Mouse (Mus musculus) layer of hippocampus, adult 2 months (tissue): Measurements from ENCODE around the gene Ceacam15. TPM values are rescaled to one million over a fixed set of nuclear protein-coding genes. Genes with fewer than 3 reads are reported as not detected.
"Not testable (repeated sequence)": the region's sequence is repeated elsewhere in the genome, so short reads cannot be mapped to it uniquely, and the experiment has no call there.

Experiments used
- DNase-seq, 2 experiments: peaks; one replicate each; pipeline ENCODE4 v3.0.0; 2022; ENCODE audit warnings: low spot score in 2 of 2
- H3K27ac ChIP-seq: fragments of 200-600 bp; 2 replicates; pipeline ENCODE4 v1.8.1; 2022
- H3K4me3 ChIP-seq: fragments of 200-600 bp; 2 replicates; pipeline ENCODE4 v1.8.1; 2022; ENCODE audit warnings: mild to moderate bottlenecking
- CTCF ChIP-seq: fragments of 200-600 bp; conservative IDR thresholded peaks from 2 replicates; pipeline ENCODE4 v1.8.1; 2022; ENCODE audit warnings: antibody characterized with exemption, mild to moderate bottlenecking, moderate library complexity
- total RNA-seq, 2 experiments: library from RNA; stranded (reverse); gene quantifications; 2 replicates each; pipeline ENCODE4 v1.2.3; 2021

The Ceacam15 gene
- total RNA-seq, 2 experiments from 2014 or later = not detected

DNA sequence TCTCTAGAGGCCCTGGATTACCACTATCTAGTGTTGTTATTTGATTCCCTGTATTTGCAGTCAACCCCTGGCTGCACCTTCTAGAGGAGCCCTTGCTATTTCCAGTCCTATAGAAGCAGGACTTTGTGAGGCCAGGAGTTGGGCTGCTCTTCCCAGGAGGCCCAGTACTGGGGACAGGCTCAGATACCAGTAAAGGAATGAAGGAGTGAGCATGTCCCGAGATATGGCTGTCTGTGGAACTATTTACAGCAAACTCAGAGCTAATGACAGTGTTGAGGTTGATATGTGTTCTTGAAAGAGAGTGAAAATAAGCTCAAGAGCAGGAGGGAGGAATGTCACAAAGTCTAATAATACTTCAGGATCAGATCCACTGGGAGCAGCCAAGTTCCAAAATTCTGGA, 1.7 kb downstream of the Ceacam15 start:
- TF ChIP-seq CTCF = no peak
- DNase-seq = no peak
- Histone ChIP-seq H3K27ac (no peak overlapping the region), H3K4me3 (no peak overlapping the region)

DNA sequence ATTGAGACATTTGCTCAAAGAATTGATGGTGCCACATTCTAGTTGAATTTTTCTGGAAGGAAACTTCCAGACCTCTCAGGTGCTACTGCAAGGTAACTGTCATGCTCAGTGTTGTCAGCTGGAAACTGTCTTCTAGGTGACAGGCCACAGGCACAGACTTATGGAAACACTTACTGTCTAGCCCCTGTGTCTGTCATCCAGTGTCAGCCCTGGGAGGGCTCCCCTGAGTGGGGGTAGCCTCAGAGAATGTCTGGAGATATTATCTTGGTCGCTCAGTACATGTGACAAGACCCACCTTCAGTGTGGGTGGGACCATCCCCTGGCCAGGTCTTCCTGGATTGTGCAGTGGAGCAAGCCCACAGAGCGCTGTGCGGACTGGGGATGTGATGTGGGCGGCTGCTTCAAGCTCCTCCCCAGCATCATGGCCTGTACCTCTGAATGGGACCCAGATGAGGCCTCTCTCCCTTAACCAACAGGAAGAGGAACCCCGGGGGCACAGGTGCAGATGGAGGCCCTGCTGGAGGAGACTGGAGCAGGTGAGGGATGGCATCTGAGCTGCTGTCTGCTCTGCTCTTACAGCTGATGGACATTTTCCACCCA, 7.1 kb downstream of the Ceacam15 start:
- not testable (repeated sequence) for H3K27ac ChIP-seq, DNase-seq, H3K4me3 ChIP-seq

DNA sequence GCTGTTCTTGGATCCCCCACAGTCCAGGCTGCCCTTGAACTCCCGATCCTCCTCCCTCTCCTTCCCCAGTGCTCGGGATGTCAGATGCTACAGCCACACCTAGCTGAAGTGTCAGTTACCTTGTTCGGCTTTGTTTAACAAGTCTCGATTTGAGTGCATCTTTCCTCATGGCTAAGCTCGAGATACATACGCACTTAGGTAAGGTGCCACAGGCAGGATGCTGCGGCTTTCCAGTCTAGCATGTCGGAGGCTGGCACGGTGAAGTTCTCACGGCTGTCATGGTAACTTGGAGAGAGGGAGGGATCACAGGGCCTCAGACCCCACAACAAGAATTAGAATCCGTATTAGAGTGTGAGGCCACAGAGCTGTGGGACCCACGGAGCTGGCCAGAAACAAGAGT, 31.2 kb downstream of the Ceacam15 start:
- no peak overlapping the region for H3K27ac ChIP-seq
- no peak for TF ChIP-seq CTCF

DNA sequence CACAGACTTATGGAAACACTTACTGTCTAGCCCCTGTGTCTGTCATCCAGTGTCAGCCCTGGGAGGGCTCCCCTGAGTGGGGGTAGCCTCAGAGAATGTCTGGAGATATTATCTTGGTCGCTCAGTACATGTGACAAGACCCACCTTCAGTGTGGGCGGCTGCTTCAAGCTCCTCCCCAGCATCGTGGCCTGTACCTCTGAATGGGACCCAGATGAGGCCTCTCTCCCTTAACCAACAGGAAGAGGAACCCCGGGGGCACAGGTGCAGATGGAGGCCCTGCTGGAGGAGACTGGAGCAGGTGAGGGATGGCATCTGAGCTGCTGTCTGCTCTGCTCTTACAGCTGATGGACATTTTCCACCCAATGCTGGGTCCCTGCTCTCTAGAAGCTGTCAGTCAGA, 32.4 kb downstream of the Ceacam15 start:
- DNase-seq, H3K27ac ChIP-seq, H3K4me3 ChIP-seq: not testable (repeated sequence)

More for the DNA sequence above, 31.2 kb downstream of the Ceacam15 start:
- no peak for DNase-seq
- H3K4me3 ChIP-seq = no peak overlapping the region

DNA sequence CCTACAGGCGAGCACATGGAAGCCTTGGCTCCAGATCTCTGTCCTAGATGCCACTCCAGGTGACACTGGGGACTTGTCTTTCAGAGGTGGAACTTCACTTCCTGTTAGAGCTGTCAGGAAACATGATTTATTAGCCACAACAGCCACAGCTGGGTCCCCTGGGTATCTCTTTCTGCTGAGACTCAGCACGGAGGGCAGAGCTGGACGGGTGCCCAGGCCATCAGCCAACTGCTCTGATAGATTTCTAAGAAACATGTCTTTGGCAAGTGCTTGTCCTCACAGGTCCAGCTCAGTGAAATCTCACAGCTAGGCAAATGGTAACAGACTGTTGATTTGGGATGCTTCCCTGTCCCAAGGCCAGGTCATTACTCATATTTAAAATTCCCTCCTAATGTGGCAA, 36.5 kb downstream of the Ceacam15 start:
- Histone ChIP-seq H3K4me3 (no peak overlapping the region), H3K27ac (no peak overlapping the region)
- DNase-seq = no peak
- no peak for TF ChIP-seq CTCF

DNA sequence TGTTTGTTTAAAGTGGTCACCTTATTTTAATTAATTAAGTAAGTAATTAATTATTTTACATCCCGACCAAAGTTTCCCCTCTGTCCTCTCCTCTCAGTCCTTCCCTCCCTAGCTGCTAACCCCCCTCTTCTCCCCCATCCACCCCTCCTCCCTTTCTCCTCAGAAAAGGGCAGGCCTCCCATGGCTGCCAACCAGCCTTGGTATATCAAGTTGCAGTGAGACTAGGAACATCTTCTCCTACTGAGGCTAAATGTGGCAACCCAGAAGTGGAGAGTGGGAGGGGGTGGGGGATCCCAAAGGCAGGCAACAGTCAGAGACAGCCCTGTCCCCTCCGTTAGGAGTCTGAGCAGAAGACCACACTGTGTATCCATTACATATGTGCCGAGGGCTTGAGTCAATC, 40.4 kb downstream of the Ceacam15 start:
- DNase-seq = no peak
- no peak for TF ChIP-seq CTCF
- Histone ChIP-seq H3K4me3 (no peak overlapping the region), H3K27ac (no peak overlapping the region)

DNA sequence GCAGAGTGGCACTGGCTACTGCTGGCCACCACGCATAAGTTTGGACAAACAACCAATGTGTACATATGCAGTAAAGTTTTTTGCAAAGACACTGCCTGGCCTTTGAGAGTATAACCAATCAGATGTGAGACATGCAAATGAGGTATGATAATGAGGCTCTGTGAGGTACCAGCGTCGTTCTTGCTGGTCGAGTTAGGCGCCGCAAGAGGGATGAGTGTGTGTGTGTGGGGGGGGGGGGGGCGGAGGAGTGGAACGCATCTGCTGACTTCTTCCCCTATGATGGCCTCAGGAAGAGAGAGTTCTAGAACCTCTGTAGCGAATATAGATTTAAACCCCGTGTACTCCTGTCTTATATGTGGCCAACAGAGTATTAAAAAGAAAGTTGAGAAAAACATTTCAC, 41.6 kb downstream of the Ceacam15 start:
- H3K27ac ChIP-seq, H3K4me3 ChIP-seq, DNase-seq: not testable (repeated sequence)

DNA sequence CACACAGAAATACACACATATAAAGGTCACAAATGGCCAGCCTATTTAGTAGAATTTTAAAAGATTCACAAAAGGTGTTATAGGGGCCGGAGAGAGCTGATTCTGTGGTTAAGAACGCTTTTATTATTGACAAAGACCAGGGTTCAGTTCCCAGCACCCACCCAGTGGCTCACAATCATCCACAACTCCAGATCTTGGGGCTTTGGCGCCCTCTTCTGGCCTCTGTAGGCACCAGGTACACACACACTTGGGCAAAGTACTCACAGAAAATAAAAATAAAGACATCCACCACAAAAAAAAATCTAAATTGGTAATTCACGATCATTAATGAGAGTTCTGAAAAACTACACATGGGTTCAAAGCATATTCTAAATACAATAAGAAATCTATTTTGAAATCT, 43.6 kb downstream of the Ceacam15 start:
- no peak overlapping the region for H3K27ac ChIP-seq
- peak; percentile 31 for TF ChIP-seq CTCF
- no peak overlapping the region for H3K4me3 ChIP-seq
- DNase-seq = no peak

DNA sequence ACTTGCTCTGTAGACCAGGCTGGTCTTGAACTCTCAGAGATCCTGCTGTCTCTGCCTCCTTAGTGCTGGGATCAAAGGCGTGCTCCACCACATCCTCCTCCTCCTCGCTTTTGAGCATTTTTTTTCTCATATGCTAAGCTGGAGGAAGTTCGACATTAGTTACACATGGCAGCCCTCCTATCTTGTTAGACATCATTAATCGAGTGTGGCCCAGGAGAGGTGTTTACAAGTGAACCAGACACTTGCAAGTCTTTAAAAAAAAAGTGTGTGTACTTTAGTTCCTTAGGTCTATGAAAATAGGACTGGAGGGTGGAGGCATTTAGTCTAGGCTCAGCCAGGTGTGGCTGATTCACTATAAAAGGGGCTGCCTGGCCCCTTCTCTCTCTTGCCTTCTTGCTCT, 44.5 kb downstream of the Ceacam15 start:
- no peak overlapping the region for H3K27ac ChIP-seq
- no peak for TF ChIP-seq CTCF
- H3K4me3 ChIP-seq = no peak overlapping the region
- DNase-seq = no peak

DNA sequence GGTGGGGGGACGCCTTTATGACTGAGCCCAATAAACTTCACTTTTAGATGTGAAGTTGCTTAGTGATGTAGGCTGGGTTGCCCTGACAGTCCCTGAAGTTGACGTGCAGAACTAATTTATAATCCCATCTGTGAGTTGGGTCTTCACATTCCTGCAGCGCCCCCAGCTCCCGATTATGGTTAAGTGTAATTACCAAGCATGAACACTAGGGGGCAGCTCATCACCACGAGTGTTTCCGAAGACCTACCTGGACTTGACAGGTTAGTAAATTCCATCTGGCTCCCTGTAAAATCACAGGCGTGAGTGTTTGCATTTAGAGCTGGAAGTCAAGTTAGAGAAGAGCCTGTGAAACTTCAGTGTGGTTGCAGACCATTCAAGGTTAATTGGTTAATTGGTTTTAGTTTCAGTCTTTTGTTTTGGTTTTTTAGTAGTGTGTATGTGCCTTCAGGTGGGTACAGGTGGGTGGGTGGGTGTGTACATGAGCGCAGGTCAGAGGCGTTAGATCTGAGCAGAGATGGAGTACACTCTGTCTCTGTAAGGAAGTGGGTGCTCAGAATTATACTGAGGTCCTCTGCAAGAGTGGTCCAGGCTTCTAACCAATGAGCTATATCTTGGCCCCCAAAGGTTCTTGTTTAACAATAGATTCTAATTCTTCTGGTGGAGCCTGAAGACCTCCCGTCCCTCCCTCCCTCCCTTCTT, 45.8 kb downstream of the Ceacam15 start:
- peak; percentile 95 for TF ChIP-seq CTCF
- Histone ChIP-seq H3K27ac (no peak overlapping the region), H3K4me3 (no peak overlapping the region)
- peak; percentile 66 to 71 for DNase-seq

DNA sequence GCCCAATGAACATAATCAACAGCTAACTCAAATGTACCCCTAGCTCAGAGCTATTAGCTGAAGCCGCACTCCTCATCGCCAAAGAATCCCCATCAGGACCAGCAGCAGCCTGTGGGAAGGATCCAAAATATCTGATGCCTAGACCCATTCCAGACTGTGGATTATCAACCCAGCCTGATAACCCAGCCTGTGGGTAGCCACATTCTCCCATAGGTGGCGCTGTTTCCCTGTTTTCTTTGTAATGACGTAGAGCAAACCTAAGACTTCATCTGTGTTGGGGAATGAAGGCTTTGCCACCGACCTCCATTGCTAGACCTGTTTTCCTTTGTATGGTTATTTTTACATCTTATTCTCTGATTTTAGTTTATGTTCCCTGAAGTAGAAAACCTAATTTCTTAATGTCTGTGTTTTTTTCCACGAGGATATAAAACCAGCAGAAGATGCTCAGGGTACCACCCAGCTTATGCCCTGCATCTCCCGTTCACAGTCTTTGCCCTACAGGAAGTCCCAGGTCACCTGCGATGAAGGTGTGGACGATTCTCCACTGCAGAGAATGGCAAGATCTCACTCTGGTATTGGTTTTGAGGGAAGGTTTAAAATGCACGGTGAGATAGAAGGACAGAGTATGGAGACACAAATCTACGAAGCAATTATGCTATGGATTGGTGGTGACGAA, 47.3 kb downstream of the Ceacam15 start:
- Histone ChIP-seq H3K27ac (no peak overlapping the region), H3K4me3 (peak overlapping the region; percentile 8; the same call in 1 of the 2 replicates)
- peak; percentile 95 for TF ChIP-seq CTCF
- peak; percentile 63 to 81 for DNase-seq

DNA sequence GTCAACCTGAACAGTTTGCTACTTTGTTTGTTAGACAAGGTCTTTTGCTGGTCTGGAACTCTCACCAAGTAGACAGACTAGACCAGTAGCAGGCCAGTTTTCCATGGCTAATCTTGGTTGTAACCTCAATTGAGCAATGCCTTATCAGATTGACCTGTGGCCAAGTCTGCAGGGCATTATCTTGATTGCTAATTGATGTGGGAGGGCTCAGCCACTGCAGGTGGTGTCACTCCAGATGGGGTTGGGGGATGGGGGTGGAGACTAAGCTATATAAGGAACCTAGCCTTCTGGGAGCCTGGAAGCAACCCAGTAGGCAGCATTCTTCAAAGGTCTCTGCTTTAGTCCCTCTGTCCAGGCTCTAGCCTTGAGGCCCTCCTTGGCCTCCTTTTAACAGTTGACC, 51.8 kb downstream of the Ceacam15 start:
- H3K27ac ChIP-seq = no peak overlapping the region
- no peak for DNase-seq
- H3K4me3 ChIP-seq = no peak overlapping the region
- no peak for TF ChIP-seq CTCF

DNA sequence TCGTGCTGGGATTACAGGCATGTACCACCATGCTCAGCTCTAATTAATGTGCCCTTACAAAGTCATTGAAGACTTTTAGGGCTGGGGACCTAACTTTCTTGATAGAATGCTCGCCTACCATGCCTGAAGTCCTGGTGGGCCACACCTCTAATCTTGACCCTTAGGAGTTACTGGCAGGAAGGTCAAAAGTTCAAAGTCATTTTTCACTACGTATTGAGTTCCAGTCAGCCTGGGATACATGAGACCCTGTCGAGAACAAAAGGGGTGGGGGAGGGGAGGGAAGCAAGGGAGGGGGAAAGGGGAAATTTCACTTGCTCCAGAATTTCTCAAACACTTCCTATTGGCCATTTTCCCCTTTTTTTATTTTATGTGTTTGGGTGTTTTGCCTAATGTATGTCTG, 52.4 kb downstream of the Ceacam15 start:
- no peak for TF ChIP-seq CTCF
- DNase-seq = no peak
- H3K4me3 ChIP-seq = no peak overlapping the region

More for the DNA sequence above, 52.4 kb downstream of the Ceacam15 start:
- H3K27ac ChIP-seq = no peak overlapping the region

Other genes with a start within 250 kb of the Ceacam15 start
- 10 to 100 TPM; 59.4 to 72.5 TPM for gene Tmem160, start 222.9 kb downstream of the Ceacam15 start, total RNA-seq
- 10 to 100 TPM; 16.1 to 18.4 TPM for gene Npas1, start 198.0 kb downstream of the Ceacam15 start, total RNA-seq
- 100 to 1,000 TPM; 124 to 128 TPM for gene Arhgap35, start 60.7 kb downstream of the Ceacam15 start, total RNA-seq
- gene Ceacam9, start 46.2 kb upstream of the Ceacam15 start, total RNA-seq = not detected
- 100 to 1,000 TPM; 237 to 271 TPM for gene Ap2s1, start 62.7 kb upstream of the Ceacam15 start, total RNA-seq
- 1 to 10 TPM; 3.5 to 4.7 TPM for gene Slc1a5, start 105.6 kb upstream of the Ceacam15 start, total RNA-seq
- 100 to 1,000 TPM; 286 to 314 TPM for gene Strn4, start 140.2 kb upstream of the Ceacam15 start, total RNA-seq
- gene Fkrp, start 141.0 kb upstream of the Ceacam15 start, total RNA-seq = 10 to 100 TPM; 46.7 to 49.5 TPM
- gene Prkd2, start 167.2 kb upstream of the Ceacam15 start, total RNA-seq = 1 to 10 TPM; 6.5 to 7.3 TPM
- gene Dact3, start 199.6 kb upstream of the Ceacam15 start, total RNA-seq = 100 to 1,000 TPM; 154 to 156 TPM
- gene Gng8, start 216.1 kb upstream of the Ceacam15 start, total RNA-seq = 1 to 10 TPM; 1.9 to 4.0 TPM
- under 1 TPM; 0.10 to 0.20 TPM for gene Ptgir, start 230.8 kb upstream of the Ceacam15 start, total RNA-seq
- gene Calm3, start 248.4 kb upstream of the Ceacam15 start, total RNA-seq = 1,000 to 10,000 TPM; 2,074 to 2,160 TPM